Mouse (Mus musculus): ENCODE data around the gene Ckap2. TPM values are rescaled to one million over a fixed set of nuclear protein-coding genes. Genes with fewer than 3 reads are reported as not detected.

Ckap2 gene
- 34.9 TPM for polyA plus RNA-seq (2014; fragmentation: Illumina TruSeq; extraction: RNeasy Lipid Tissue Mini Kit (QIAGEN cat#74804); ENCODE audit: low read depth, low replicate concordance)

DNA sequence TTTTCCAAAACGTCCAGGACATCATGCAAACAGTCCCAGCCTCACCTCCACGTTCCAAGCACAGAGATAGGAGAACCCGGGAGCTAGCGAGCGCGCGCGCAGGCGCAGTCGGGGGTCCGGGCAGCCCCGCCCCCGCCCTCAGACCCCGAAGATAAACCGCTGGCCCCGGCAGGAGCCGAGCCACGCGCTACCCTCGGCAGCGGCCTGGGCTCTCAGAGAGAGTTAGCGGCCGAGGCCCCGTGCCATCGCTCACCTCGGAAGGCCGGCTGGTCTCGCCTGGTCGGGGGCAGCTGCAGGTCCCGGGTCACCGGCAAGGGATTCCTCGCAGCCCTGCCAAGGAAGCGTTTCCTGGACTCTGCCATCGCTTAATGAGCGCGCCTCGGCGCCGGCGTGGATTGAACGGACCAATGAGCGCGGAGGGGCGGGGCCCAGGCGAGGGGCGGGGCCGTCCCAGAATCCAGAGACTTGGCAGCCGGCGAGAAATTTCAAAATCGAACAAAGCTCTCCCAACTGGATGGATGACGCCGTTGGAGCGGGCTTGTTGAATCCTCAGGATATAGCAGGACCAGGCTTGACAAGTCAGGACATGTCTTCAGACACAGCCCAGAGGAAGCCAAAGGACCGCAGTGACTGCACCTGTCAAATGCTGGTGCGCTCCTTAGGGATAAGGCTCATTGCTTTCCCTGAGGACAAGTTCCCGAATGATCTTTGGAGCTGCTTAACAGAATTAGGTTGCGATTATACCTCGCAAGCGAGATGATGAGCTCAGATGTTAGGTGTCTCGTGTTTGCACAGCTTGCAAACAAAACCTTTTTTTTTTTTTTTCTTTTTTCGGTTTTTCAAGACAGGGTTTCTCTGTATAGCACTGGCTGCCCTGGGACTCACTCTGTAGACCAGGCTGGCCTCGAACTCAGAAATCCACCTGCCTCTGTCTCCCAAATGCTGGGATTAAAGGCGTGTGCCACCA lies at the start of gene Ckap2:
Ckap2 (minus strand) TSS at position 389 of the 967 bp plus-strand sequence.

GRCm38 (mm10) chr8:22227061-22227877 lies 41.6 kb upstream of the Ckap2 start, which contains the start of gene Thsd1:
Gene Thsd1 (plus strand): TSS chr8:22227313.

GRCm38 (mm10) chr8:22192660-22193431 lies 7.2 kb upstream of the Ckap2 start, which contains the start of gene Vps36:
Gene Vps36 (plus strand): TSS chr8:22192809.

DNA sequence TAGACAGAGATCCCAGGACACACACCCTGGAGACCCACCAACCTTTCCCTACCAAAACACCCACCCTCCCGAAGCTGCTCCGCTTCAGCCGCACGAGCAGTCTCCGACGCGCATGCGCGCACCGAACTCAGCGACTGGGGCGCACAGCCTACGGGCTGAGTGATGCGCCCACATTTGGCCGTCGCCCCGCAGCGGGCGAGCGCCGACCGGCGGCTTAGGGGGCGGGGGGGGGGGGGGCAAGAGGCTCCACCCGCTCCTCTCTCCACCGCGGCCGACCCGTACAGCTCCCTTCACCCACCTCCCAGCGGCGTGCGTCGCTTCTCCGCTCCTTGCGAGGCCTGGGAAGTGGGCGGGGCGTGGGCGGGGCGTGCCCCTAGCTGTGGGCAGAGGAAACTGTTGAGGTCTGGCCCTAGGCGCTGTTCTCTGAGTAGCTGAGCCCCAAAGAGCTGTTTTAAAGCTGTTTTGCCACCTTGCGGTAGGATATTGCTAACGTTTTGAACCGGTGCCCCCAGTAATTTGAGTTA lies 19.5 kb downstream of the Ckap2 start, which contains the start of gene Nek3:
Nek3 (minus strand) TSS at position 356 of the 524 bp plus-strand sequence.

DNA sequence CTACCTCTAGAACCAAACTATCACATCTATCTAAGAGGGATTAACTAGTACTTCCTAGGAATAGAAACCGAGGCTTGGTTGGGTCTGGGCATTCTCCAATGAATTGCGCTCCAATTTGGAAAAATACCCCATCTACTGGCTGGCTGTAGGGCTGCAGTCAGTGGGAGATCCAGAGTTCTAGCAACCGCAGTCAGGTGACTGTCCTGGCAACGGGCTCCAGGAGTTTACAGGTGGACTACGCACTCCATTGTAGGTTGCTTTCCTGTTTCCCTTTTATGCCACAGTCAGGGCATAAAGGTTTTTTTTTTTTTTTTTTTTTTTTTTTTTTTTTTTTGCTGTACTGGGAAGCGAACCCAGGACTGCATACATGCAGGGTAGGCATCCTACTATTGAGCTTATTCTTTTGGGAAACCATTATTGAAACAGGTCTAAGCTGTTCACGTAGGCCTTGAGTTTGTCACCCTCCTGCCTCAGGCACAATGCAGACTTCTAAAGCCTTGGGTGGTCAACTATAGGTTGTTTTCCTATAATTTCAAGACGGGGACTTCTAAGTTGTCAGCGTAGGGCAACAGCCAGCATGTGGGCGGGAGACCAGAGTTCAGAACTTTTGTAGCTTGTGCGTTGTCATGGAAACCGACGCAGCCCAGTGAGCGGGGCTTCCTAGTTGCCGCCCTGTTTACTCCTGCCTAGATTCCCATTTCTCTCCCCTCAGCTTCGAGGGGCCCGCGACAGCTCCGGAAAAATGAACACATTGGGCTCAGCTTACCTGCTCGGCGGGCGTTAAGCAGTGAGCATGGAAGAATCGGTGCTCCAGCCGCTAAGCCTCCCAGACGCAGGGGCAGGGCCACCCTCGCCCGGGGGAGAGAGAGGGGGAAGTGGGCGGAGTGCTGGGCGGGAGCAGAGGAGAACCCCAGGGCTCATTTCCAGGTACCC lies 61.1 kb downstream of the Ckap2 start, which contains the start of gene Nek5:
Nek5 (minus strand) TSS at position 834 of the 933 bp plus-strand sequence.

Other genes starting within 250 kb of the Ckap2 start
- gene Defb35, start 247.5 kb downstream of the Ckap2 start, polyA plus RNA-seq (2014; fragmentation: Illumina TruSeq; extraction: RNeasy Lipid Tissue Mini Kit (QIAGEN cat#74804); ENCODE audit: low read depth, low replicate concordance) = not detected
- gene Defb13, start 239.1 kb downstream of the Ckap2 start, polyA plus RNA-seq (2014; fragmentation: Illumina TruSeq; extraction: RNeasy Lipid Tissue Mini Kit (QIAGEN cat#74804); ENCODE audit: low read depth, low replicate concordance) = not detected
- gene Fam90a1a, start 227.1 kb downstream of the Ckap2 start, polyA plus RNA-seq (2014; fragmentation: Illumina TruSeq; extraction: RNeasy Lipid Tissue Mini Kit (QIAGEN cat#74804); ENCODE audit: low read depth, low replicate concordance) = not detected
- gene Ccdc70, start 216.0 kb downstream of the Ckap2 start, polyA plus RNA-seq (2014; fragmentation: Illumina TruSeq; extraction: RNeasy Lipid Tissue Mini Kit (QIAGEN cat#74804); ENCODE audit: low read depth, low replicate concordance) = 278 TPM
- gene Atp7b, start 125.5 kb downstream of the Ckap2 start, polyA plus RNA-seq (2014; fragmentation: Illumina TruSeq; extraction: RNeasy Lipid Tissue Mini Kit (QIAGEN cat#74804); ENCODE audit: low read depth, low replicate concordance) = 0.94 TPM
- gene Alg11, start 125.1 kb downstream of the Ckap2 start, polyA plus RNA-seq (2014; fragmentation: Illumina TruSeq; extraction: RNeasy Lipid Tissue Mini Kit (QIAGEN cat#74804); ENCODE audit: low read depth, low replicate concordance) = 19.0 TPM
- gene Nek5, start 60.8 kb downstream of the Ckap2 start, polyA plus RNA-seq (2014; fragmentation: Illumina TruSeq; extraction: RNeasy Lipid Tissue Mini Kit (QIAGEN cat#74804); ENCODE audit: low read depth, low replicate concordance) = 1.1 TPM
- gene Nek3, start 19.4 kb downstream of the Ckap2 start, polyA plus RNA-seq (2014; fragmentation: Illumina TruSeq; extraction: RNeasy Lipid Tissue Mini Kit (QIAGEN cat#74804); ENCODE audit: low read depth, low replicate concordance) = 2.0 TPM
- 30.8 TPM for gene Vps36, start 7.0 kb upstream of the Ckap2 start, polyA plus RNA-seq (2014; fragmentation: Illumina TruSeq; extraction: RNeasy Lipid Tissue Mini Kit (QIAGEN cat#74804); ENCODE audit: low read depth, low replicate concordance)
- gene Thsd1, start 41.5 kb upstream of the Ckap2 start, polyA plus RNA-seq (2014; fragmentation: Illumina TruSeq; extraction: RNeasy Lipid Tissue Mini Kit (QIAGEN cat#74804); ENCODE audit: low read depth, low replicate concordance) = 0.69 TPM
- gene Tpte, start 97.6 kb upstream of the Ckap2 start, polyA plus RNA-seq (2014; fragmentation: Illumina TruSeq; extraction: RNeasy Lipid Tissue Mini Kit (QIAGEN cat#74804); ENCODE audit: low read depth, low replicate concordance) = 18.2 TPM
- 0.97 TPM for gene Slc25a15, start 212.8 kb upstream of the Ckap2 start, polyA plus RNA-seq (2014; fragmentation: Illumina TruSeq; extraction: RNeasy Lipid Tissue Mini Kit (QIAGEN cat#74804); ENCODE audit: low read depth, low replicate concordance)
- gene Mrps31, start 225.5 kb upstream of the Ckap2 start, polyA plus RNA-seq (2014; fragmentation: Illumina TruSeq; extraction: RNeasy Lipid Tissue Mini Kit (QIAGEN cat#74804); ENCODE audit: low read depth, low replicate concordance) = 43.1 TPM